Mouse (Mus musculus) limb, embryonic 10.5 days (tissue): ENCODE data around the gene Psme2b. TPM values are rescaled to one million over a fixed set of nuclear protein-coding genes. Genes with fewer than 3 reads are reported as not detected.

Source experiments
- polyA plus RNA-seq: library from polyadenylated mRNA; unstranded; fragments of >200 nt; fragmentation: Nextera tagmentation; extraction: Ambion mirVana; gene quantifications from 2 replicates; pipeline ENCODE4 v1.2.1, GENCODE M21; 2016

Psme2b gene
- polyA plus RNA-seq, 1 experiment from 2014 or later: 2.5 TPM

Other genes with a start within 250 kb of the Psme2b start
- gene Rack1, start 145.9 kb downstream of the Psme2b start, polyA plus RNA-seq: 818 and 973 TPM in 2 replicates
- 4.2 and 6.1 TPM in 2 replicates for gene Trim41, start 128.8 kb downstream of the Psme2b start, polyA plus RNA-seq
- gene Trim7, start 120.0 kb downstream of the Psme2b start, polyA plus RNA-seq: 0.70 TPM in 1 of 2 replicates, not detected in the other
- gene Gm12184, start 119.5 kb downstream of the Psme2b start, polyA plus RNA-seq: 2.9 and 5.1 TPM in 2 replicates
- gene Irgm1, start 74.5 kb downstream of the Psme2b start, polyA plus RNA-seq: 1.0 and 1.4 TPM in 2 replicates
- gene Gm5431, start 44.0 kb downstream of the Psme2b start, polyA plus RNA-seq: not detected in 2 replicates
- not detected in 2 replicates for gene Olfr56, start 32.7 kb upstream of the Psme2b start, polyA plus RNA-seq
- gene 9930111J21Rik1, start 33.2 kb upstream of the Psme2b start, polyA plus RNA-seq: 0.14 and 0.28 TPM in 2 replicates
- gene Gm12185, start 46.0 kb upstream of the Psme2b start, polyA plus RNA-seq: not detected in 2 replicates
- gene Tgtp1, start 48.0 kb upstream of the Psme2b start, polyA plus RNA-seq: not detected in 2 replicates
- 0.11 and 0.13 TPM in 2 replicates for gene 9930111J21Rik2, start 105.1 kb upstream of the Psme2b start, polyA plus RNA-seq
- gene Tgtp2, start 118.0 kb upstream of the Psme2b start, polyA plus RNA-seq: not detected in 2 replicates
- gene Ifi47, start 130.4 kb upstream of the Psme2b start, polyA plus RNA-seq: 0.45 and 0.49 TPM in 2 replicates
- not detected in 2 replicates for gene Olfr1396, start 168.7 kb upstream of the Psme2b start, polyA plus RNA-seq
- gene Olfr1395, start 196.1 kb upstream of the Psme2b start, polyA plus RNA-seq: not detected in 2 replicates
- not detected in 2 replicates for gene Olfr1394, start 208.2 kb upstream of the Psme2b start, polyA plus RNA-seq
- 0.34 TPM in 1 of 2 replicates, not detected in the other for gene Btnl9, start 241.0 kb upstream of the Psme2b start, polyA plus RNA-seq